Mouse (Mus musculus): ENCODE measurements at regions not wholly inside any gene's neighbourhood (a gene's known extent, or its start where the extent isn't known, plus 50 kb on each side); places are given as distances from the start of the nearest gene placed in this dataset.

- H3K27ac ChIP-seq, result no peak overlapping the region
- whole genome bisulfite sequencing, result 14% methylated on average over 9 of the region's 9 CpGs
Measured at GRCm38 (mm10) chr5:106380631-106381285, 77.2 kb downstream of the Barhl2 start.

GRCm38 (mm10) chr5:106376781-106377525, 81.0 kb downstream of the Barhl2 start:
- ATAC-seq (replicated peaks; ENCODE audit: low FRiP score, low read depth), result no peak
- Histone ChIP-seq H3K4me2 (ENCODE audit: low read length) (no peak overlapping the region), H3K4me1 (replicated peaks; ENCODE audit: insufficient read depth, low read length) (no peaks in the 10 kb centered on the region), H3K4me3 (replicated peaks; ENCODE audit: low read depth, low read length) (no peak overlapping the region), H3K27me3 (ENCODE audit: insufficient read depth, low read length) (no peaks in the 10 kb centered on the region), H3K9me3 (replicated peaks; ENCODE audit: low read length) (no peaks in the 10 kb centered on the region), H3K27ac (no peak overlapping the region), H3K9ac (ENCODE audit: low read depth, low read length) (no peak overlapping the region), H3K36me3 (ENCODE audit: insufficient read depth, low read length) (no peaks in the 10 kb centered on the region)
- no peak for TF ChIP-seq CTCF (IDR thresholded peaks at IDR 0.05; ENCODE audit: low read depth)
- DNase-seq (ENCODE audit: low spot score), result no peak
- WGBS, result 75% methylated on average over 25 of the region's 25 CpGs

More at GRCm38 (mm10) chr5:106380631-106381285, 77.2 kb downstream of the Barhl2 start:
- H3K4me1 ChIP-seq (replicated peaks; ENCODE audit: insufficient read depth, low read length), result no peaks in the 10 kb centered on the region
- H3K4me3 ChIP-seq (replicated peaks; ENCODE audit: low read depth, low read length), result no peak overlapping the region
- H3K4me2 ChIP-seq (ENCODE audit: low read length), result no peak overlapping the region
- ATAC-seq (replicated peaks; ENCODE audit: low FRiP score, low read depth), result no peak
- TF ChIP-seq CTCF (IDR thresholded peaks at IDR 0.05; ENCODE audit: low read depth), result no peak
- no peak for DNase-seq (ENCODE audit: low spot score)
- H3K9me3 ChIP-seq (replicated peaks; ENCODE audit: low read length), result no peaks in the 10 kb centered on the region
- no peak overlapping the region for H3K9ac ChIP-seq (ENCODE audit: low read depth, low read length)
- H3K27me3 ChIP-seq (ENCODE audit: insufficient read depth, low read length), result no peaks in the 10 kb centered on the region
- H3K36me3 ChIP-seq (ENCODE audit: insufficient read depth, low read length), result no peaks in the 10 kb centered on the region

- Histone ChIP-seq H3K27me3 (ENCODE audit: insufficient read depth, low read length) (no peaks in the 10 kb centered on the region), H3K4me2 (ENCODE audit: low read length) (no peak overlapping the region), H3K9ac (ENCODE audit: low read depth, low read length) (no peak overlapping the region), H3K9me3 (replicated peaks; ENCODE audit: low read length) (no peaks in the 10 kb centered on the region), H3K4me1 (replicated peaks; ENCODE audit: insufficient read depth, low read length) (no peaks in the 10 kb centered on the region), H3K4me3 (replicated peaks; ENCODE audit: low read depth, low read length) (no peak overlapping the region), H3K36me3 (ENCODE audit: insufficient read depth, low read length) (no peaks in the 10 kb centered on the region), H3K27ac (no peak overlapping the region)
- WGBS, result 32% methylated on average over 9 of the region's 9 CpGs
- DNase-seq (ENCODE audit: low spot score) (no peak), ATAC-seq (replicated peaks; ENCODE audit: low FRiP score, low read depth) (no peak)
- no peak for TF ChIP-seq CTCF (IDR thresholded peaks at IDR 0.05; ENCODE audit: low read depth)
Measured at GRCm38 (mm10) chr5:106367831-106368230, 90.1 kb downstream of the Barhl2 start.

GRCm38 (mm10) chr5:106367312-106367711, 90.7 kb downstream of the Barhl2 start:
- H3K36me3 ChIP-seq (ENCODE audit: insufficient read depth, low read length), result no peaks in the 10 kb centered on the region
- DNase-seq (ENCODE audit: low spot score), result no peak
- 61% methylated on average over 5 of the region's 5 CpGs for WGBS
- no peak overlapping the region for H3K9ac ChIP-seq (ENCODE audit: low read depth, low read length)
- no peaks in the 10 kb centered on the region for H3K9me3 ChIP-seq (replicated peaks; ENCODE audit: low read length)
- no peaks in the 10 kb centered on the region for H3K27me3 ChIP-seq (ENCODE audit: insufficient read depth, low read length)
- no peaks in the 10 kb centered on the region for H3K4me1 ChIP-seq (replicated peaks; ENCODE audit: insufficient read depth, low read length)
- no peak for ATAC-seq (replicated peaks; ENCODE audit: low FRiP score, low read depth)
- no peak overlapping the region for H3K4me3 ChIP-seq (replicated peaks; ENCODE audit: low read depth, low read length)
- H3K4me2 ChIP-seq (ENCODE audit: low read length), result no peak overlapping the region
- H3K27ac ChIP-seq, result no peak overlapping the region
- no peak for TF ChIP-seq CTCF (IDR thresholded peaks at IDR 0.05; ENCODE audit: low read depth)

GRCm38 (mm10) chr5:106366006-106366405, 92.0 kb downstream of the Barhl2 start:
- Histone ChIP-seq H3K4me1 (replicated peaks; ENCODE audit: insufficient read depth, low read length) (no peaks in the 10 kb centered on the region), H3K36me3 (ENCODE audit: insufficient read depth, low read length) (no peaks in the 10 kb centered on the region), H3K4me3 (replicated peaks; ENCODE audit: low read depth, low read length) (no peak overlapping the region), H3K27ac (no peak overlapping the region), H3K9ac (ENCODE audit: low read depth, low read length) (no peak overlapping the region), H3K4me2 (ENCODE audit: low read length) (no peak overlapping the region), H3K9me3 (replicated peaks; ENCODE audit: low read length) (no peaks in the 10 kb centered on the region), H3K27me3 (ENCODE audit: insufficient read depth, low read length) (no peaks in the 10 kb centered on the region)
- no peak for TF ChIP-seq CTCF (IDR thresholded peaks at IDR 0.05; ENCODE audit: low read depth)
- ATAC-seq (replicated peaks; ENCODE audit: low FRiP score, low read depth) (no peak), DNase-seq (ENCODE audit: low spot score) (no peak)
- 73% methylated on average over 7 of the region's 7 CpGs for WGBS

GRCm38 (mm10) chr5:106365094-106365493, 92.9 kb downstream of the Barhl2 start:
- no peaks in the 10 kb centered on the region for H3K36me3 ChIP-seq (ENCODE audit: insufficient read depth, low read length)
- no peaks in the 10 kb centered on the region for H3K27me3 ChIP-seq (ENCODE audit: insufficient read depth, low read length)
- WGBS, result 50% methylated on average over 8 of the region's 8 CpGs
- ATAC-seq (replicated peaks; ENCODE audit: low FRiP score, low read depth), result no peak
- no peaks in the 10 kb centered on the region for H3K4me1 ChIP-seq (replicated peaks; ENCODE audit: insufficient read depth, low read length)
- DNase-seq (ENCODE audit: low spot score), result peak; percentile 76
- H3K4me3 ChIP-seq (replicated peaks; ENCODE audit: low read depth, low read length), result no peak overlapping the region
- H3K9me3 ChIP-seq (replicated peaks; ENCODE audit: low read length), result no peaks in the 10 kb centered on the region
- no peak overlapping the region for H3K9ac ChIP-seq (ENCODE audit: low read depth, low read length)
- no peak overlapping the region for H3K4me2 ChIP-seq (ENCODE audit: low read length)
- H3K27ac ChIP-seq, result no peak overlapping the region
- TF ChIP-seq CTCF (IDR thresholded peaks at IDR 0.05; ENCODE audit: low read depth), result peak; percentile 57
